Mouse (Mus musculus): ENCODE data around the gene Tfpt.

GRCm38 (mm10) chr7:3675228-3675548 is 45.5 kb upstream of the Tfpt start:
- no peak for TF ChIP-seq POLR2A (IDR thresholded peaks at IDR 0.05; ENCODE audit: extremely low read depth, insufficient read depth, low read length)
- TF ChIP-seq CTCF (IDR thresholded peaks at IDR 0.05; ENCODE audit: low read depth, low read length), result no peak

Measured in liver, adult 2 months (tissue).